Mouse (Mus musculus) CH12F3 (cell line): ENCODE results near the gene Ldlrap1.

Experiments used
- in situ Hi-C: fragments of 300-500 bp; cut with MboI; formaldehyde crosslinking; loops from 2 replicates; pipeline ENCODE4 v1.14.3; 2020; ENCODE audit warnings: low sequenced_read_pairs

The Ldlrap1 gene

DNA sequence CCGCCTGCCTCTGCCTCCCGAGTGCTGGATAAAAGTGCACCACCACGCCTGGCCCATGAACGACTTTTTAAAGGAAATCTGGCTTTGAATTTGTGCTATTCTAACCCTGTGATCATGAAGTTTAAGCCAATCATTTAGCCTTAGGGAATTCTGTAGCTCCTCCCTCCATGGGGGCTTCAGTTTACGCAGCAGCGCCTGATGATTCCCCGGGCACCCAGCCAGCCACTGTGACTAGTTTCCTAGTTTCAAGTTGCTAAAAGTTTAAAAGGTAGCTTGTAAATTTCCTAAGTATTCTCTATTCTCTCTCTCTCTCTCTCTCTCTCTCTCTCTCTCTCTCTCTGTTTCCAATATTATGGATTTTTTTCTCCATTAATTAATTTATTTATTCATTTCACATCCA is 8.4 kb upstream of the Ldlrap1 start:
- in situ Hi-C loops, result no loop called here

- in situ Hi-C loops, result no loop called here
Measured at GRCm38 (mm10) chr4:134775234-134775944, 7.6 kb upstream of the Ldlrap1 start.

GRCm38 (mm10) chr4:134774126-134774525 is 6.3 kb upstream of the Ldlrap1 start:
- in situ Hi-C loops, result no loop called here

GRCm38 (mm10) chr4:134772805-134773674 is 5.2 kb upstream of the Ldlrap1 start:
- in situ Hi-C loops, result no loop called here

DNA sequence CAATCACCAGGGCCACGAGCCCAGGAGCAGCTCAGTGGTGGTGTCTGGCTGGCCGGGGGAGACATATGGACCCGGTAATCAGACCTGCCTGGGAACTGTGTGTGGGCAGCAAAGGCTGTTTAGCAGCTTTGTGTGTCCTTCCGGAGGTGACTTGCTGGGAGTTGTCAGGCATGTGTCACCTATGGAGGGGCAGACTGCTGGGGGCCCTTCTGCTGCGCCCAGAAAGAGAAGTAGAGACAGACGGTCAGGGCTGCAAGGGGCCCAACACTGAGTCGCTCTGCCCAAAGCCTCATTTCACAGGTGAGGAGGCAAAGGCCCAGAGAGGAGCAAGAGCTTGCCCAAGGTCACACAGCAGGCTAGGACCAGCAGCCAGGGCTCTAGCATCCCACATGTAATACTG is 2.1 kb upstream of the Ldlrap1 start:
- in situ Hi-C loops, result no loop called here

GRCm38 (mm10) chr4:134769081-134769811 is 1.4 kb upstream of the Ldlrap1 start:
- in situ Hi-C loops, result no loop called here

- in situ Hi-C loops, result no loop called here
Measured at GRCm38 (mm10) chr4:134768226-134768888, 533 bp upstream of the Ldlrap1 start.

- in situ Hi-C loops, result no loop called here
Measured at GRCm38 (mm10) chr4:134766904-134767425, 859 bp downstream of the Ldlrap1 start.

- in situ Hi-C loops, result no loop called here
Measured at GRCm38 (mm10) chr4:134766277-134766676, 1.5 kb downstream of the Ldlrap1 start.

GRCm38 (mm10) chr4:134764333-134764732 is 3.5 kb downstream of the Ldlrap1 start:
- in situ Hi-C loops, result no loop called here

DNA sequence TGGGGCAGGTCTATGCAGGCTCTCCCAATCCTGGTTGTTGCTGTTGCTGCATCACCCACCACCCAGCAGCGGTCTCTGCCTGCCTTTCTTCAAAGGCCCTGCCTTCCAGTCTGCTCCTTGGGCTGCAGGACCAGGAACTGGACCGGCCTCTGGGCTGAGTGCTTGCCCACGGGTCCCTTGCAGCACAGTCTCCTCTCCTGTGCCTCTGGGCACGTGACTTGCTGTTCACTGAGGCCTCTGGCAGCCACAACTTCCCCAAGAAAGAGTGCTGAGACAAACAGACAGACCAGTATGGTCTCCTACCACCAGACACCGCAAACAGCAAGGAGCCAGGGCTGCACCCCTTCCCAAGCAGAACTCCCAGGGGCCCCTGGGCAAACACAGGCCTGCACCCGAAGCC is 5.5 kb downstream of the Ldlrap1 start:
- in situ Hi-C loops, result no loop called here

DNA sequence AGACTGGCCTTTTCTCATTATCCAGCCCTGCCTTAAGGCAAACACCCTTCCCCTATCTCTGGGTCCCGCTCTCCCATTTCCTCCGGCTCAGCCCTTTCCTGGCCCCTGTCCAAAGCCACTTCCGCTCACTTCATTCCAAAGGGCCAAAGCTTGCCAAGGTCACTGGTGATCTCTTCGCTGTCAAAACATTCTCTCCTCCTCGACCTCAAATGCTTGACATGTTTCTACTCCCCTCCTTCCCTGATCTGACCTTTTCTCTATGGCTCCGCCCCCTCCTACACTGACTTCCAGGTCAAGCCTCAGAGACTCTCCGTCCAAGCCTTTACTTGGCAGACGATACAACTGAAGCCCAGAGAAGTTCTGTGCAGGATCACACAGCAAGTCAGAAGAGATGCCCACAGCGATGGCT is 7.0 kb downstream of the Ldlrap1 start:
- in situ Hi-C loops, result no loop called here

- in situ Hi-C loops, result no loop called here
Measured at GRCm38 (mm10) chr4:134760281-134760680, 7.5 kb downstream of the Ldlrap1 start.

- in situ Hi-C loops, result no loop called here
Measured at GRCm38 (mm10) chr4:134759564-134759963, 8.3 kb downstream of the Ldlrap1 start.

DNA sequence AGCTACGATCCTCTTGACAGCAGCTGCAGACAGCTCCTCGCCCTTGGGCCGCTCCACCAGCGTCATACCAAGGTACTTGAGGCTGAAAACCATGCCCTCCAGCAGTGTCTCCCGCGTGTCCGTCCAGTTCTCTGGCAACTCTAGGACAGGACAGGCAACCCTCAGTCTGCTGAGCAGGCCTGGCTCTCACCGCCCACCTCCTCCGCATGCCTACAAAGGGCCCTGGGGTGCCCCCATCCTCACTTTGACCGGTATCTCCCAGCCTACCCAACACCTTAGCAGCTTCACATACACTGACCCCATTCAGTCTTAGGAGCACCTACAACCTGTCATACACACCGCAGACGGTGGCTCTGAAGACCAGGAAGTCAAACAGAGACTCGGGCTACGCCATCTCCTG is 8.9 kb downstream of the Ldlrap1 start:
- in situ Hi-C loops, result no loop called here

- in situ Hi-C loops, result no loop called here
Measured at GRCm38 (mm10) chr4:134758367-134758766, 9.5 kb downstream of the Ldlrap1 start.

GRCm38 (mm10) chr4:134756953-134757352 is 10.9 kb downstream of the Ldlrap1 start:
- in situ Hi-C loops, result no loop called here

GRCm38 (mm10) chr4:134754941-134755340 is 12.9 kb downstream of the Ldlrap1 start:
- in situ Hi-C loops, result no loop called here

DNA sequence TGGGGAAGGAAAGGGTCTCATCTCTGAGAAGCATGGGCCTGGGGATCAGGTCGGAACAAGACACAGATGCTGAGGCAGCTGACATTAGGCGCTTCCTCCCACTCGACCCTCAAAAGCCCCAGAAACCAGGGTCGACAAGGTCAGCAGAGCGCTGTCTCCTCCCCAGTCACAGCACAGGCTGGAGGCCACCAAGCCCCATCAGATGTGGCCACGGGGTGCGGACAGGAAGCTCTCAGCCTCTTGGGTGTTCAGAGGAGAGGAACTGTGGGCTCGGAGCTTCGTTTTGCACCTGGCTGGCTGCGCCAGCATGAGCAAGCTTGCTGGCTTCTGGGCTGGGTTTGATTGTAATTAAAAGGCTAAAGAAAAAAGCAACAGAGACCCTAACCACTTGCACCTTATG is 13.5 kb downstream of the Ldlrap1 start:
- in situ Hi-C loops, result no loop called here

- in situ Hi-C loops, result no loop called here
Measured at GRCm38 (mm10) chr4:134753516-134754261, 14.1 kb downstream of the Ldlrap1 start.
